Mouse (Mus musculus): ENCODE results near the gene Mbd3l2. TPM values are rescaled to one million over a fixed set of nuclear protein-coding genes. Genes with fewer than 3 reads are reported as not detected.
"Not testable (repeated sequence)": the region's sequence is repeated elsewhere in the genome, so short reads cannot be mapped to it uniquely, and the experiment has no call there.

Mbd3l2 gene
- total RNA-seq (2021): not detected
- long read RNA-seq, experiment 1: 0 reads
- long read RNA-seq, experiment 2: 0 reads

- no peak for DNase-seq
Measured at GRCm38 (mm10) chr9:18430354-18430753, at the start of gene Mbd3l2. Gene Mbd3l2 (plus strand): TSS chr9:18430654.

- peak; percentile 46 to 63 for DNase-seq
Measured at GRCm38 (mm10) chr9:18385782-18386181, 44.7 kb upstream of the Mbd3l2 start.

GRCm38 (mm10) chr9:18399629-18400028, 30.8 kb upstream of the Mbd3l2 start:
- no peak for DNase-seq

GRCm38 (mm10) chr9:18402895-18403294, 27.6 kb upstream of the Mbd3l2 start, which contains the start of gene Naalad2:
Gene Naalad2 (minus strand): TSS chr9:18402995.
- not testable (repeated sequence) for DNase-seq

GRCm38 (mm10) chr9:18404118-18404517, 26.3 kb upstream of the Mbd3l2 start, which contains the start of gene Ubtfl1:
Gene Ubtfl1 (plus strand): TSS chr9:18404418.
- DNase-seq: no peak

GRCm38 (mm10) chr9:18412371-18412770, 18.1 kb upstream of the Mbd3l2 start:
- not testable (repeated sequence) for DNase-seq

- DNase-seq: peak; percentile 5 to 32
Measured at GRCm38 (mm10) chr9:18431687-18432086, 1.2 kb downstream of the Mbd3l2 start.

GRCm38 (mm10) chr9:18456520-18456919, 26.1 kb downstream of the Mbd3l2 start:
- DNase-seq: no peak

- no peak for DNase-seq
Measured at GRCm38 (mm10) chr9:18467350-18467749, 36.9 kb downstream of the Mbd3l2 start.

GRCm38 (mm10) chr9:18468005-18468404, 37.6 kb downstream of the Mbd3l2 start:
- DNase-seq: no peak

GRCm38 (mm10) chr9:18473324-18474128, 43.1 kb downstream of the Mbd3l2 start:
- DNase-seq: peak; percentile 78 to 82

- no peak for DNase-seq
Measured at GRCm38 (mm10) chr9:18478168-18478567, 47.7 kb downstream of the Mbd3l2 start, which contains the start of the genes Zfp558 and Mbd3l1. Gene Zfp558 (minus strand): TSS chr9:18478268. Gene Mbd3l1 (plus strand): TSS chr9:18478359.

Small RNAs within 50 kb of the gene (microRNA-seq; reads per million reads assigned to microRNA genes)
- 0 reads per million in 2 experiments for gene Gm22854

Other genes with a start within 250 kb of the Mbd3l2 start
- gene Chordc1, start 138.5 kb upstream of the Mbd3l2 start, total RNA-seq (2021): 10 to 100 TPM; 67.6 to 75.9 TPM
- 1 to 10 TPM; 6.1 to 6.6 TPM for gene Naalad2, start 27.7 kb upstream of the Mbd3l2 start, total RNA-seq (2021)
- not detected for gene Ubtfl1, start 26.2 kb upstream of the Mbd3l2 start, total RNA-seq (2021)
- gene Zfp558, start 47.6 kb downstream of the Mbd3l2 start, total RNA-seq (2021): 1 to 10 TPM; 1.7 to 1.9 TPM
- not detected for gene Mbd3l1, start 47.7 kb downstream of the Mbd3l2 start, total RNA-seq (2021)
- 10 to 100 TPM in 1 of 2 experiments, 1 to 10 TPM in 1; 5.2 to 10.9 TPM for gene Muc16, start 243.9 kb downstream of the Mbd3l2 start, total RNA-seq (2021)